Mouse (Mus musculus): ENCODE data around the gene Hsph1.

The Hsph1 gene

DNA sequence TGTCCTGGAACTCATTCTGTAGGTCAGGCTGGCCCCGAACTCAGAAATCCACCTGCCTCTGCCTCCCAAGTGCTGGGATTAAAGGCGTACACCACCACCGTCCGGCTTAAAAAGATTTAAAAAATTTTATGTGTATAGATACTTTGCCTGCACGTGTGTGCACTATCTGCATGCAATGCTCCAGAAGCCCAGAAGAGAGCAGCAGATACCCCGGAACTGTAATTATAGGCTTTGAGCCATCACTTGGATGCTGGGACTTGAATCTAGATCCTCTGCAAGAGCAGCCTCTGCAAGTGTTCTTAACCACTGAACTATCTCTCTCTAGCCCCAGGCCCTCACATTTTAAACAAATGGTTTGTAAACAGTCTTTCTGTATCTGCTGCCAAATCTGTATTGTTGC, 26.8 kb upstream of the Hsph1 start:
- Histone ChIP-seq H3K27me3 (ENCODE audit: insufficient read depth, low read length) (peaks cover 4% of the 10 kb centered on the region; the same call in 1 of the 2 replicates), H3K36me3 (ENCODE audit: insufficient read depth, low read length) (no peaks in the 10 kb centered on the region), H3K9me3 (ENCODE audit: low read length) (peaks cover 5% of the 10 kb centered on the region), H3K4me1 (replicated peaks; ENCODE audit: low read depth, low read length) (peaks cover 27% of the 10 kb centered on the region), H3K4me3 (replicated peaks; ENCODE audit: low read length) (no peak overlapping the region)
- no peak for TF ChIP-seq POU5F1 (IDR thresholded peaks at IDR 0.05; ENCODE audit: borderline replicate concordance, low read length)
- peak; percentile 48 for TF ChIP-seq CTCF (conservative IDR thresholded peaks at IDR 0.05; ENCODE audit: low read length)

DNA sequence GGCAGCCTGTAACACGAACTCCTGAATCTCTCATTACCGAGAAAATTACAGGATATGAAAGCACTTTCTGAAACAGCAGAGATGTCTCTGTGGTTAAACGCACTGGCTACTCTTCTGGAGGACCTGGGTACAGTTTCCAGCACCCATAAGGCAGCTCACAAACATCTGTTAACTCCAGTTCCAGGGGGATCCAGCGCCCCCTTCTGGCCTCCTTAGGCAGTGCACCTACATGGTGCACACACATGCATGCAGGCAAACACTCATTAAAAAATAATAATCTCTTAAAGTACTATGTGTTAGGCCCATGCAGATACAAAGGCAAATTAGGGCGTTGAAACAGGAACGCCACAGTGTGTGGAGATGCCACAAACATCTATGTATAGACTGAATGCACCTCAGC, 25.3 kb upstream of the Hsph1 start:
- no peak overlapping the region for H3K4me3 ChIP-seq (replicated peaks; ENCODE audit: low read length)
- peaks cover 4% of the 10 kb centered on the region; the same call in 1 of the 2 replicates for H3K27me3 ChIP-seq (ENCODE audit: insufficient read depth, low read length)
- H3K4me1 ChIP-seq (replicated peaks; ENCODE audit: low read depth, low read length): peaks cover 27% of the 10 kb centered on the region
- H3K36me3 ChIP-seq (ENCODE audit: insufficient read depth, low read length): no peaks in the 10 kb centered on the region
- peaks cover 5% of the 10 kb centered on the region for H3K9me3 ChIP-seq (ENCODE audit: low read length)
- TF ChIP-seq CTCF (conservative IDR thresholded peaks at IDR 0.05; ENCODE audit: low read length) (peak; percentile 50), NANOG (IDR thresholded peaks at IDR 0.05; ENCODE audit: borderline replicate concordance, low read length) (no peak)

DNA sequence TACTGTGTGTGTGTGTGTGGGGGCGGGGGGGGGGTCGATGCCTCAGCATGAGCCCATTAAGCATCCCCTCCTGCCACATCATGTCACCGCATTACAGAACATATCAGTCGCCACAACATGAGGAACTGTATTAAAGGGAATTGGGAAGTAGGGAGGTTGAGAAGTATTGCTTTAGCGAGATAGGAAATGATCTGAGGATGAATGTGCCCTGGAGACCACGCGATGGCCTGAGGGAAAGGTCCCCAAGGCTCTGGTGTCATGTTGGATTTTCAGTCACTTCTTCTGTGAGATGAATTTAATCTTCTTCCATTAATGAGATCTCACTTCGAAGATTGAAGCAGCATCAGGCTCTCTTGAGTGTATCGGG, 23.2 kb upstream of the Hsph1 start:
- Histone ChIP-seq H3K27me3 (ENCODE audit: insufficient read depth, low read length) (peaks cover 4% of the 10 kb centered on the region; the same call in 1 of the 2 replicates), H3K36me3 (ENCODE audit: insufficient read depth, low read length) (no peaks in the 10 kb centered on the region), H3K9me3 (ENCODE audit: low read length) (peaks cover 17% of the 10 kb centered on the region), H3K4me3 (replicated peaks; ENCODE audit: low read length) (no peak overlapping the region), H3K4me1 (replicated peaks; ENCODE audit: low read depth, low read length) (peaks cover 33% of the 10 kb centered on the region)
- no peak for TF ChIP-seq NANOG (IDR thresholded peaks at IDR 0.05; ENCODE audit: borderline replicate concordance, low read length)

DNA sequence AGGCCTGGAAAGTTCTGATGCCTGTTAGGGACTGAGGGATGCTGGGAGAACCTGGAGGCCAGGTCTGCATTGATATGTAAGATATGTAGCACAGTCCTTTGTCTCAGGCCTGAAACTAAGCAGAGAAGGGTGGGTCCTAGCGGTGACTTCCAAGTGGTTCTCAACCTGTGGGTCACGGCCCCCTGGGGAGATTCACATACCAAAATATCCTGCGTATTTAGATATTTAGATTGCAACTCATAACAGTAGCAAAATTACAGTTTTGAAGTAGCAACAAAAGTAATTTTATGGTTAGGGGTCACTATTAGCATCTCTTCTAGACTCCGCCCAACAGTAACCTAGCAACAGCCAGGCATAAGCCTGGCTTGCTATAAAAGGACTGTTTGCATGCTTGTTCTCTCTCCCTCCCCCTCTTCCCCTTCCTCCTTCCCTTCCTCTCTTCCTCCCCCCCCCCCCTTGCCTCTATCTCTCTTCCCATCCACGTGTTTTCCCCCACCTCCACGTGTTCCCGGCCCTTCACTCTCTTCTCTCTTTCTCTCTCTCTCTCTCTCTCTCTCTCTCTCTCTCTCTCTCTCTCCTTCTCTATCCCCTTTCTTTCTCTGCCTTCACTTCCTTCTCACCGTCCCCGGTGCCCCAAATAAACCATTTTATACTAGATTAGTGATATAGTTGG, 22.7 kb upstream of the Hsph1 start:
- no peak overlapping the region for H3K4me3 ChIP-seq (replicated peaks; ENCODE audit: low read length)
- H3K27me3 ChIP-seq (ENCODE audit: insufficient read depth, low read length): peaks cover 4% of the 10 kb centered on the region; the same call in 1 of the 2 replicates
- H3K4me1 ChIP-seq (replicated peaks; ENCODE audit: low read depth, low read length): peaks cover 32% of the 10 kb centered on the region
- H3K36me3 ChIP-seq (ENCODE audit: insufficient read depth, low read length): no peaks in the 10 kb centered on the region
- TF ChIP-seq CTCF (conservative IDR thresholded peaks at IDR 0.05; ENCODE audit: low read length): no peak
- H3K9me3 ChIP-seq (ENCODE audit: low read length): peaks cover 22% of the 10 kb centered on the region

DNA sequence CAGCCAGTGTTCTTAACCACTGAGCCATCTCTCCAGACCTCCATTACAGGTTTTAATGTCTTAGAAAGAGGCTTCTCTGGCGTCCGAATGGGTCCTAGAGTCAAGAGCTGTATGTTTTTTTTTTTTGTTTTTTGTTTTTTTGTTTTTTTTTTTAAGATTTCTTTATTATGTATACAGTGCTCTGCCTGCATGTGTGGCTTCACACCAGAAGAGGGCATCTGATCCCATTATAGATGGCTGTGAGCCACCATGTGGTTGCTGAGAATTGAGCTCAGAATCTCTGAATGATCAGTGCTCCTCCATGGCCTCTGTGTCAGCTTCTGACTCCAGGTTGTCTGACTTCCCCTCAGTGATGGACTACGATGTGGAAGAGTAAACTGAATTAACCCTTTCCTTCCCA, 21.8 kb upstream of the Hsph1 start:
- H3K4me1 ChIP-seq (replicated peaks; ENCODE audit: low read depth, low read length): peaks cover 28% of the 10 kb centered on the region
- no peaks in the 10 kb centered on the region for H3K36me3 ChIP-seq (ENCODE audit: insufficient read depth, low read length)
- H3K4me3 ChIP-seq (replicated peaks; ENCODE audit: low read length): no peak overlapping the region
- no peaks in the 10 kb centered on the region for H3K27me3 ChIP-seq (ENCODE audit: insufficient read depth, low read length)
- no peak for TF ChIP-seq NANOG (IDR thresholded peaks at IDR 0.05; ENCODE audit: borderline replicate concordance, low read length)
- no peak for TF ChIP-seq CTCF (conservative IDR thresholded peaks at IDR 0.05; ENCODE audit: low read length)
- no peak for TF ChIP-seq POU5F1 (IDR thresholded peaks at IDR 0.05; ENCODE audit: borderline replicate concordance, low read length)
- H3K9me3 ChIP-seq (ENCODE audit: low read length): peaks cover 30% of the 10 kb centered on the region

DNA sequence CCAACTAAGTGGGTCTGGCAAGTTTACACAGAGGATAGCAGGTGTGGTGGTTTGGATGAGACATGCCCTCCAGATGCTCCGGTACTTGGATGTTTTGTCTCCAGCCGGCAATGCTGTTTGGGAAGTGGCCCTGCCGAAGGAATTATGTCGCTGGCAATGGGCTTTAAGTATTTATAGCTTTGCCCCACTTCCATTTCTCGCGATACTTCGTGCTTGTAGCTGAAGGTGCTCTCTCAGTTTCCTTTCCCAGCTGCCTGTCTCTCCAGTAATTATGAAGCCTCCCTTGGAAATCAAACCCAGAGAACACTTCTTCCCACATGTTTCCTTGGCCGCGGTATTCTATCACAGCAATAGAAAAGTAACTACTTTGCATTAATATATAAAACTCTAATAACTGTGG, 19.5 kb upstream of the Hsph1 start:
- peaks cover 39% of the 10 kb centered on the region for H3K9me3 ChIP-seq (ENCODE audit: low read length)
- H3K4me1 ChIP-seq (replicated peaks; ENCODE audit: low read depth, low read length): peaks cover 29% of the 10 kb centered on the region
- no peak overlapping the region for H3K4me3 ChIP-seq (replicated peaks; ENCODE audit: low read length)
- TF ChIP-seq NANOG (IDR thresholded peaks at IDR 0.05; ENCODE audit: borderline replicate concordance, low read length) (no peak), POU5F1 (IDR thresholded peaks at IDR 0.05; ENCODE audit: borderline replicate concordance, low read length) (no peak), CTCF (conservative IDR thresholded peaks at IDR 0.05; ENCODE audit: low read length) (no peak)
- H3K36me3 ChIP-seq (ENCODE audit: insufficient read depth, low read length): no peaks in the 10 kb centered on the region
- H3K27me3 ChIP-seq (ENCODE audit: insufficient read depth, low read length): no peaks in the 10 kb centered on the region

DNA sequence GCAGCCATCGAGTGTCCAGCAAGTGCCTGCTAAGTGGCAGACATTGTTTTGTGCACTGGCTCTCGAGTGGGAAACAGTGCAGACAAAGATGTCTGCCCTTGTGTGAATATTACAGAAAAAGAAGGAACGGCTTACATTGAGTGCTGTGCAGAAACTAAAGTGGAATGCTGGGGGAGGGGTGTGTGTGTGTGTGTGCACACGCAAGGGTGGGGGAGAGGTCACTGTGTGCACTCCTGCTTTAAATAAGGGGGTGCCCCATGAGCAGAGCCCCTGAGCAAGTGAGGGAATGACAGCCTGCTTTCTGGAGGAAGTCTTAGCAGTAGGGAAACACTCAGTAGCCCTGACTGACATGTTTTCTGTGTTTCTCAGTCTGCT, 14.0 kb upstream of the Hsph1 start:
- TF ChIP-seq POU5F1 (IDR thresholded peaks at IDR 0.05; ENCODE audit: borderline replicate concordance, low read length) (no peak), CTCF (conservative IDR thresholded peaks at IDR 0.05; ENCODE audit: low read length) (no peak)

DNA sequence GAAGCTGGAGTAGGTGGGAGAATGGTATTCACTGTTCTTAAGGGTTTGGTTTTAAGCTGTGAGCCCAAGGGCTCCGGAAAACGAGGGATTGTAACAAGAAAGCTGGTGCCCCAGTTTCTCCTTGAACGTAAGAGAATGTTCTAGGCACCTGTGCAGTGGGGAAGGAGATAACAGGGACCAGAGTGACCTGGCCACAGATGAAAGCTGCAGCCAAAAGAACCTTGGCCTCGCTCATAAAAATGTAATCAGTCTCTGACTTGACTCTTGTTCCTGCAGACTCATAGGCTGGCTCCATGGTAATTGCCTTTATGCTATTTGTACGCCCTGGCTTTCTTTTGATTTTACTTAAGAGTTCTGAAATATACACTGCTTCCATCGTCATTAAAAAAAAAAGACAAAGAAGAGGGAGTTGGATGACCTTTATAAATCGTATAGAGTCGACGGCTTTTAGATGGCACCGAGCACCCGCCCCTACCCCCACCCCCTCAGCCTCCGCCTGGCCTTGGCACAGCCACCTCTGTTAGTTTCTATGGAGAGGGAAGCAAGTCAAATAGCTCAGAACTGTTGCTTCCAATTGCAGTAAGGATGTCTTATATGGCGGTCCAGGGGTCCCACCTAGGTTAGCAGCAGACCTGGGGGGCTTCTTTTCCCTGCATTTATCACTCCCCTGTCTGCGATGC, 13.5 kb upstream of the Hsph1 start:
- H3K27me3 ChIP-seq (ENCODE audit: insufficient read depth, low read length): no peaks in the 10 kb centered on the region
- H3K4me3 ChIP-seq (replicated peaks; ENCODE audit: low read length): no peak overlapping the region; the same call in 1 of the 2 replicates
- no peaks in the 10 kb centered on the region; the same call in 1 of the 2 replicates for H3K36me3 ChIP-seq (ENCODE audit: insufficient read depth, low read length)
- peaks cover 40% of the 10 kb centered on the region for H3K4me1 ChIP-seq (replicated peaks; ENCODE audit: low read depth, low read length)
- no peak for TF ChIP-seq POU5F1 (IDR thresholded peaks at IDR 0.05; ENCODE audit: borderline replicate concordance, low read length)
- peaks cover 30% of the 10 kb centered on the region for H3K9me3 ChIP-seq (ENCODE audit: low read length)

More for the DNA sequence above, 14.0 kb upstream of the Hsph1 start:
- peaks cover 34% of the 10 kb centered on the region for H3K9me3 ChIP-seq (ENCODE audit: low read length)
- H3K4me1 ChIP-seq (replicated peaks; ENCODE audit: low read depth, low read length): peaks cover 40% of the 10 kb centered on the region
- no peak overlapping the region for H3K4me3 ChIP-seq (replicated peaks; ENCODE audit: low read length)
- no peaks in the 10 kb centered on the region for H3K27me3 ChIP-seq (ENCODE audit: insufficient read depth, low read length)
- no peaks in the 10 kb centered on the region for H3K36me3 ChIP-seq (ENCODE audit: insufficient read depth, low read length)

DNA sequence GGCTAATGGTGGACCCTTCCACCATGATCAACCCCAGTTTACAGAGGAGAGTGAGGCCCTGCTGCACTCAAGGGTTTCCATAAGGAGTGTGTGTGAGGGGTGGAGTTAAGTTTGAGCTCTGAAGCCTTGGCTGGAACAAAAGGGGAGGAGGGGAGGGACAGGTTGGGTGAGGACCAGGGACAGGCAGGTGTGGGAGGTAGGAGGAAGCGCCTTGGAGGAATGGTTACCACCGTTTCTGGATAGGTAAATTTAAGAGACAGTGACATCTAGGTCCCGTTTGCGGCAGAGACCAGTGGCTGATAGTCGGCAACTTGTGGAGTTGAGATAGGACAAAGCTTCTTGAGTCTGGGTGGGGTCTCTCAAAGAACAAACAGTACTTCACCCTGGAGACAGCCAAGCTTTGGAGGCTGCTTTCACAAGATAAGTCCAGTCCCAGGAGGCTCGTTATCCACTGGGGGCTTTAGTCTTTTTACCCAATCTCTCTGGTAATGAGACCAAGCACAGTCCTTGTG, 12.8 kb upstream of the Hsph1 start:
- Histone ChIP-seq H3K4me1 (replicated peaks; ENCODE audit: low read depth, low read length) (peaks cover 36% of the 10 kb centered on the region), H3K9me3 (ENCODE audit: low read length) (peaks cover 23% of the 10 kb centered on the region), H3K27me3 (ENCODE audit: insufficient read depth, low read length) (no peaks in the 10 kb centered on the region), H3K36me3 (ENCODE audit: insufficient read depth, low read length) (peaks cover 2% of the 10 kb centered on the region; the same call in 1 of the 2 replicates), H3K4me3 (replicated peaks; ENCODE audit: low read length) (no peak overlapping the region; the same call in 1 of the 2 replicates)
- TF ChIP-seq NANOG (IDR thresholded peaks at IDR 0.05; ENCODE audit: borderline replicate concordance, low read length) (no peak), CTCF (conservative IDR thresholded peaks at IDR 0.05; ENCODE audit: low read length) (no peak), POU5F1 (IDR thresholded peaks at IDR 0.05; ENCODE audit: borderline replicate concordance, low read length) (no peak)

Measured in E14TG2a.4 (cell line).